Mouse (Mus musculus) bone marrow macrophage, adult 2 months (primary cell): ENCODE data around the gene Soat2.

Experiments used
- CTCF ChIP-seq: IDR thresholded peaks from 2 replicates; pipeline ENCODE4 v1.5.1; 2012; ENCODE audit warnings: low read depth, mild to moderate bottlenecking, low read length, moderate library complexity
- POLR2A ChIP-seq: IDR thresholded peaks from 2 replicates; pipeline ENCODE4 v1.6.1; 2012; ENCODE audit warnings: mild to moderate bottlenecking, low read depth, low read length, borderline replicate concordance

- no peak for TF ChIP-seq CTCF
- TF ChIP-seq POLR2A = no peak
Observed at GRCm38 (mm10) chr15:102114651-102115260, 35.6 kb upstream of the Soat2 start.
